Mouse (Mus musculus) common myeloid progenitor, adult 5-6 weeks (primary cell): Measurements from ENCODE around the gene Apobec1. TPM values are rescaled to one million over a fixed set of nuclear protein-coding genes. Genes with fewer than 3 reads are reported as not detected.
"Not testable (repeated sequence)": the region's sequence is repeated elsewhere in the genome, so short reads cannot be mapped to it uniquely, and the experiment has no call there.

Source experiments
- ATAC-seq: replicated peaks from 2 replicates; pipeline ENCODE4 v1.8.0; 2016; ENCODE audit warnings: low read depth, mild to moderate bottlenecking, moderate TSS enrichment, inconsistent platforms; ENCODE audit not compliant: poor library complexity, severe bottlenecking
- total RNA-seq: library from RNA; stranded (forward); fragments of 200-1000, 187-1606 nt; gene quantifications from 2 replicates; pipeline ENCODE4 v1.2.3, GENCODE M21; 2017

Gene Apobec1
- total RNA-seq, 1 experiment from 2014 or later, result 13.3 TPM

- ATAC-seq, result no peak
Measured at GRCm38 (mm10) chr6:122606661-122607060, 4.4 kb upstream of the Apobec1 start.

DNA sequence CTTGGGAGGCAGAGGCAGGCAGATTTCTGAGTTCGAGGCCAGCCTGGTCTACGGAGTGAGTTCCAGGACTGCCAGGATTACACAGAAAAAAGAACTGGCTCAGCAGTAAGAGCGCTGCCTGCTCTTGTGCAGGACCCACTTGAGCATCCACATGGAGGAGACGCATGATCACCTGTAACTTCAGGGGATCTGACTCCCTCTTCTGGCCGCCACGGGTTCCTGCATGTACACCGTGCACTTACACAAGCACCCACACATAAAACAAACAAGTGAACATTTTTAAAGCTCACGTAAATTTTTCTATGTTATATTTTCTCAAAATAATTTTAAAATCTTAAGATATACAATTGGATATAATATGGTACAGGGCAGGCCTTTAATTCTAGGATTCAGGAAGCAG lies 3.2 kb upstream of the Apobec1 start:
- no peak for ATAC-seq

DNA sequence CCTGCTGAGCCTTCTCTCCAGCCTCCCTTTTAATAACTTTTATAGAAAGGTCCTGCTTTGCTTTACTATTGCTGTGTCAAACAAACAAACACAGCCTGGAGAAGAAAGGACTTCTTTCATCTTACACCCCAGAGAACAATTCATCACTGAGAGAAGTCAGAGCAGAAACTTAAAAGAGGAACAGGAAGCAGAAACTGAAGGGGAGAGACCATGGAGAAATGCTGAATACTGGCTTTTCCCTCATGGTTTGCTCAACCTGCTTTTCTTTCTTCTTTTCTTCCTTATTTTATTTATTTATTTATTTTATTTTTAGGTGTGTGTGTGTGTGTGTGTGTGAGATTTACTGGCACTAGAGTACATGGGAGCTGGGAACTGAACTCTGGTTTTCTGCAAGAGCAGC lies 2.0 kb upstream of the Apobec1 start:
- peak; percentile 26; the same call in 1 of the 2 replicates for ATAC-seq

DNA sequence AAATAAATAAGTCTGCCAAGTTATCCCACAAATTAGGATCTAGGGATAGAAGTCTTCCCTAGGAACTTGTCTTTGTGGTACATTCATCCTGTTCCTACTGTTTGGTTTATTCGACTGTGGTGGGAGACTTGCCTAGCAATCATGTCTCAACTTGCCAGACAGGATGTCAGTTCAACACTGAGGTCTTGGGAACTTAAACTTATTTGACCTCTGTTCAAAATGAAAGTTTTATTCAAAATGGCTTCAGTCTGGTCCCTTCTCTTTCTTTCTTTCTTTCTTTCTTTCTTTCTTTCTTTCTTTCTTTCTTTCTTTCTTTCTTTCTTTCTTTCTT lies 713 bp upstream of the Apobec1 start:
- peak; percentile 15; the same call in 1 of the 2 replicates for ATAC-seq

- ATAC-seq, result no peak
Measured at GRCm38 (mm10) chr6:122601615-122602014, 629 bp downstream of the Apobec1 start.

GRCm38 (mm10) chr6:122601031-122601430 lies 1.2 kb downstream of the Apobec1 start:
- ATAC-seq, result no peak

- ATAC-seq, result no peak
Measured at GRCm38 (mm10) chr6:122600066-122600646, 2.1 kb downstream of the Apobec1 start.

GRCm38 (mm10) chr6:122599054-122599737 lies 3.0 kb downstream of the Apobec1 start:
- no peak for ATAC-seq

DNA sequence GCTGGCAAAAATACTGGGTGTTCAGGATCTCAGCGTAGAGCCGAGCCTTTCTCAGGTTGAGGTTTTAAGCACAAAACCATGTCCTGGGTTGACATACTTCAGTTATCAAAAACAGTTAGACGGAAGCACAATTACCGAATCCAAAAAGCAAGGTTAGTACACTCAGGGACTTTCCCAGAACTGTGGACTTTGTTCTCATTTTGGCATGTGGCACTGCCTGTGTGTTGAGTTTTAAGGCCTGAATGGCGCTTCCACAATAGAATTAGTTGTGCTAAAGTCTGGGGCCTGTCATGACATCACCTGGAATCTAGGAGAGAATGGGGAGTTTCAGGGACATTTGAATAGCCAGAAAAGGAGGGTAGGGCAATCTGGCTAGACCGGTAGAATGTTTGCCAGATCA lies 3.8 kb downstream of the Apobec1 start:
- ATAC-seq, result no peak

- ATAC-seq, result no peak
Measured at GRCm38 (mm10) chr6:122598014-122598413, 4.2 kb downstream of the Apobec1 start.

DNA sequence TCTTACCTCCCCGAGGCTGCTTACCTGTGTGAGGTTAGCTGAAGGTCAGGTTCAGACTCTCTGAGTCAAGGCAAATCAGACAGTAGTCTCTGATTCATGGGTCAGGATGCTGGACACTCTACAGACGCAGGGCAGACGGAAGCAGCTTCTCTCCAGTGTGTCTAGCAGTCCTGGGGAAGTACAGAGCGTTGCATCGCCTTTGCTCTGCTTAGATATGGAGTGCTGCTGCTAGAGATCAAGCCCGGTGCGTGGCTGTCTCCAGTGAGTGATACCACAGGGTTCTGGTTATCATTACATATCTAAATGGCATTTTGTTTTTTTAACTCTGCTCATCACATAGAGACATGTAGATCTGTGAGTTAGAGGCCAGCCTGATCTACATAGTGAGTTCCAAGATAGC lies 5.6 kb downstream of the Apobec1 start:
- ATAC-seq, result no peak

DNA sequence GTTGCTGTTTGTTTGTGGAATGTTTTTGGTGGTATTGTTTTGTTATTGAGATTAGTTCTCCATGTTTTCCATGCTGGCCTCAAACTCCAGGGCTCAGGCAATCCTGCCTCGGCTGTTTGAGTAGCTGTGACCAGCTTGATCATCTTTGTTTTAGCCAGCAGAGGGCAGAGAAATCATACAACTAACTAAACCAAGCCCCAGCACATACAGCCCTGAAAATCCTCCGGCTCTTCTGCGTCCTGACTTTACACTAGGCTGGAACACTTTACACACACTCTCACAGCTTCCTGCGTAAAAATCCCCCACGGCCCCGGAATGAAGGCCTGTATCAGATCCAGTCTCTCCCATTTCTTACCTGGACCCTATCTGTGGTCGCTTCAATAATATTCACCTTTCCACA lies 6.6 kb downstream of the Apobec1 start:
- ATAC-seq, result peak; percentile 73

- 0 out of 2 replicates have a peak, but pooled peaks have one; percentile 31 for ATAC-seq
Measured at GRCm38 (mm10) chr6:122592905-122593304, 9.3 kb downstream of the Apobec1 start.

- ATAC-seq, result no peak
Measured at GRCm38 (mm10) chr6:122591027-122591758, 11.1 kb downstream of the Apobec1 start.

DNA sequence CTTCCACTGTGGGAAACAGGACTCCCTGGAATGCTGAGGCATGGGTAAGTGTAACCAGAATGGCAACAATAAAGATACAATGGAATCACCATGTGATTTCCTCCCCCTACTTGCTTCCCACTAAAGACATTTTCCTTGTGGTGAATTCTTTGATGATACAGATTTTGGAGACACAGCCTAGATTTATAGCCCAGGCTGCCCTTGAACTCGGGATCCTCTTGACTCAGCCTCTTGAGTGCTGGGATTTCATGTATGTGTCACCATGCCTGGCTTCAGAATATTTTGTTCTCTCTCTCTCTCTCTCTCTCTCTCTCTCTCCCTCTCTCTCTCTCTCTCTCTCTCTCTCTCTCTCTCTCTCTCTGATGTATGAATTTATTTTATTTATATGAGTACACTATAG lies 23.2 kb downstream of the Apobec1 start:
- ATAC-seq, result no peak

DNA sequence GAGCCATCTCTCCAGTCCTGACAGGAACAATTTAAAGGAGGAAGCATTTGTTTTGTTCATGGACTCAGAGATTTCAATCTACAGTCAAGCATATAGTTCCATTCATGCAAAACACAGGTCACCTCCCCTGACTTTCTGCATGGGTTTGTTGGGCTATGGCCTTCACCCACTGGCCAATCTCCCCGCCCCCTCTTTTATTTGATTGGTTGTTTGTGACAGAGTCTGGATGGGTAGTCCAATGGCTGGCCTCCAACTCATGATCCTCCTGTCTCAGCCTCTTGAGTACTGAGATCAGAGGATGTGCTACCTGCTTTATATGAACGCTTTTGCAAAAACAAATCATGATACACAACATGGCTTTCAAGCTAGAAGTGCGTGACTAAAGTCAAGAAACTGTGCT lies 25.2 kb downstream of the Apobec1 start:
- ATAC-seq, result no peak

- not testable (repeated sequence) for ATAC-seq
Measured at GRCm38 (mm10) chr6:122575037-122575436, 27.2 kb downstream of the Apobec1 start.

DNA sequence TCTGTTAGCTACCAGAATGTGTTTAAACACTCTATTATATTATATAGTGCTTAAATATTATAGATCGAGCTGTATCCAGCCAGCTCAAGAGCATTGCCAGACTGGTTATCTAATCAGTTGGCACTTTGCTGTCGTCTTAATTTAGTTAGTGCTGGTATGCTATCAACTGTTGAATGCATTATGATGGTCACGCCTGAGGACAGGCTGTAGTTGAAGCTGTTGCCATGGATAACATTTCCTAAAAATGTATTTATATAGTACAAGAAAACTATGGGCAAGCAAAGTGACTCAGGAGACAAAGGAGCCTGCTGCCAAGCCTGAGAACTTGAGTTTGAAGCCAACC lies 30.7 kb downstream of the Apobec1 start:
- no peak for ATAC-seq

DNA sequence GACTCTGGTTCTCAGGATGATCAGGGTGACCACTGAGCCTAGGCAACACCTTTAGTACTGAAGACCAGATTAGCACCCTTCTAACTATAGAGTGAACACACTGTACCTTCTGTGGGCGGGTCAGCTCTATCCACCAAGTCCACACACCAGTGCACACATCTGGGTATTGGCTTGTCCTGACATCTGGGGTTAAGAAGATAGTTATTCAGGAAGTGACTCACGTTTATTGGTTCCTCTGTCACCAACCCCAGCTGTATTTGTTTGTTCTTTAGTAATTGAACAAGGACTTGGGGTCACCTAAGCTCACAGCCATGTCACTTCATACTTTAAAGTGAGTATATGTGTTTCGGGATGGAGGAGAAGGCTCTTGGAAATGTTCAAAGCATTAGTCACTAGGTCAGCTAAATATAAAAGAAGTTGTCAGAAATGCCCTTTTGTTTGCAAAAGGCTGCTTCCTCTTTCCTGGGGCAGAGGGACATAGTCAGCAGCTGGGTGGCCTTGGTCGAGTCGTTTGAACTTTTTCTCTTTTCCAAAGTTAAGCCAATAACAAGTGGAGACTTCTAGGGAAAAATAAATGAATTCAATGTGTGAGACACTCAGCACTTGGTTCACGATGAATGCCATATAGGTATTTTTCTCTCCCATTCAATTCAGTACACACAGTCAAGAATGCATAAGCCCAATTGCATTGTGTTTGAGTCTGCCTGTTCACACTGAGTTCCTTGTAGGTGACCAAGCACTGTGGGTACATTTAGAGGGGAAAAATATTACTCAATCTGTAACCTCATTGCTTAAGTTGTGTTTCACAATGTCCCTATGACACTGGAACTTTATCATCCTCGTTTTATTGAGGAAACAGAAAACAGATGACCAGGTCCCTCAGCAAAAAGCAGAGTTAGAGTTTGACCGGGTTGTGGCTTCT lies 31.3 kb downstream of the Apobec1 start:
- ATAC-seq, result peak; percentile 79

DNA sequence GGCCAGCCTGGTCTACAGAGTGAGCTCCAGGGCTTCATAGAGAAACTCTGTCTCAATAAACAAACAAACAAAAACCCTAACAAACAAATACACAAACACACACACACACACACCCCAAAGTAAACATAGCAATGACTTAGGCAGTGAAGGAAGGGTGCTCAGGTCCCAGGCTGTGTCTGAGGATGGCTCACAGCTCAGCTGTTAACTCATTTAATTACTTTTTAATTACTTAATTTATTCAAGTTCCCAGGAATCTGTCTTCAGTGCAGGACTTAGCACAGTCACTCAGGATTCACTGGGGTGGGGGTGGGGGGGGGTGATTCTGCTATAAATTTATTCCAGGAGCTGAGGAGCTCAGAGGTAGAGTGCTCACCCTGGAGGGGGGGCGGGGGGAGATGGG lies 32.5 kb downstream of the Apobec1 start:
- no peak for ATAC-seq
